Mouse (Mus musculus) left cerebral cortex, postnatal 36 days (tissue): ENCODE results near the gene Slc26a9. TPM values are rescaled to one million over a fixed set of nuclear protein-coding genes. Genes with fewer than 3 reads are reported as not detected.
A peak's percentile ranks its signal among the peaks of the same experiment; 100 is the strongest.

ENCODE experiments used
- DNase-seq, 2 experiments: peaks; one replicate each; pipeline ENCODE4 v3.0.0; 2021 to 2022; ENCODE audit warnings: low spot score in 2 of 2, mixed read lengths in 1 of 2
- intact Hi-C: fragments of 180-260 bp; cut with DNase I; formaldehyde crosslinking; loops from one replicate; pipeline ENCODE4 v1.15.1; 2025
- total RNA-seq, 2 experiments: library from RNA; stranded (reverse); gene quantifications; 2 replicates each; pipeline ENCODE4 v1.2.3; 2021

Gene Slc26a9
- total RNA-seq = under 1 TPM; 0.07 to 0.16 TPM

GRCm38 (mm10) chr1:131743868-131744464, at the start of gene Slc26a9:
Slc26a9 (plus strand) TSS chr1:131744022.
- intact Hi-C loops = no loop called here

GRCm38 (mm10) chr1:131695308-131695707, 48.5 kb upstream of the Slc26a9 start:
- DNase-seq = no peak
- intact Hi-C loops = no loop called here

More at GRCm38 (mm10) chr1:131743868-131744464, at the start of gene Slc26a9:
- no peak for DNase-seq

GRCm38 (mm10) chr1:131696325-131696724, 47.5 kb upstream of the Slc26a9 start:
- intact Hi-C loops = no loop called here
- no peak for DNase-seq

- intact Hi-C loops = no loop called here
- DNase-seq = no peak
Observed at GRCm38 (mm10) chr1:131698770-131699169, 45.1 kb upstream of the Slc26a9 start.

DNA sequence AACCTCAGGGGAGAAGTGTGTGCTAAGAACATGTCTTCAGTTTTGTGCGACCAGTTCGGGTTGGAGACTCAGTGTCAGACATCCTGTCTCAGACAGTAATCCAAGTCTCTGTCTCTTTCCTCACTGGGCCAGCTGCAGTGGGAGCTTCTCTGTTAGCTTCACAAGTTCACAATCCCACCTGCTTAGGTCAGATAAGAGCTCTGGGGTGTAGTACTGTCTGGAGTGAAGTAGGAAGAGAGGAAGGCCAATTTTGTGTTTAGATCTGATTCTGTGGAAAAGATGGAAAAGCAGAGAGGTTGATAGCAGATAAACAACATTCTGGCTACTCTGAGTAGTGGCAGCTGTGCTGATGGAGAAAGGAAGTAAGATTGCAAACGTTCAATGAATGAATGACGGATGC, 44.2 kb upstream of the Slc26a9 start:
- intact Hi-C loops = no loop called here
- no peak for DNase-seq

GRCm38 (mm10) chr1:131700447-131700846, 43.4 kb upstream of the Slc26a9 start:
- intact Hi-C loops = no loop called here
- DNase-seq = no peak

- intact Hi-C loops = no loop called here
Observed at GRCm38 (mm10) chr1:131701391-131701790, 42.4 kb upstream of the Slc26a9 start.

GRCm38 (mm10) chr1:131702094-131702766, 41.6 kb upstream of the Slc26a9 start:
- no peak for DNase-seq
- intact Hi-C loops = no loop called here

More at GRCm38 (mm10) chr1:131701391-131701790, 42.4 kb upstream of the Slc26a9 start:
- no peak for DNase-seq

DNA sequence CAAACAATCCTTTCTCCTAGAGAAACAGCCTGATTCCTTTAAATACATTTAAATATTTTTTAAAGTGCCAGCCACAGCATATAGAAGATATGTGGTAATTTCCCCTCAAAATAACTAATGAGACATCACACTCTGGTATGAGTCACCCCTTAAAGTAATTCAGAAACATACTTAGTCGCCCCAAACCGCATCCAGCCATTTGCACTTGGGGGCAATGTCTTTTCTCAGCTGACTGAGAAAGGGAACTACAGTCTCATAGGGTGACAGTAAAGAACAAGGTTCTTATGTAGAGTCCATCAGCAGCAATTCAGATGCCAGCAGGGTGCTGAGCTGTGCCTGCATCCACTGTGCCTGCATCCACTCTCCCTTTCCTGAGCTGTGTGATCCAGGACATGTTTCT, 40.3 kb upstream of the Slc26a9 start:
- intact Hi-C loops = no loop called here
- no peak for DNase-seq

GRCm38 (mm10) chr1:131708338-131708737, 35.5 kb upstream of the Slc26a9 start:
- intact Hi-C loops = no loop called here

DNA sequence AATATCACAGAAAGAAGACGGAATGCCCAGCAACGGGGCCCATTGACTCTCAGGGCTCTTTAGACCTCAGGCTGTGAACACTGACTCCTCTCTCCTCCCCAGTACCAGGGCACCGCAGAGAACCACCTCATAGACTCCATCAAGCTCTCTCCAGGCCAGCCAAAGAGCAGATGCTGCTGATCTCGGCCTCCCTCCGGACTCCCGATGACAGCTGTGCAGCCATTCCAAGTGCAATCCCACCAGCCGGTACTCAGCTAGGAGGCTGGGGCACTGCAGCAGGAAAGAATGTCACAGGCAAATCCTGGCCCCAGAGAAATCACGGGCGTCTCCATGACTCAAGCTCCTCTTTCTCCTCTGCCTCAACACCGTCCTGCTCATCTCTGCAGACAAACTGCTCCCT, 32.3 kb upstream of the Slc26a9 start:
- intact Hi-C loops = loop anchor here (5.0 to 10.0 kb wide), 2 partner anchors 136 to 263 kb away; no protein-coding TSS in a partner anchor
- DNase-seq = no peak

More at GRCm38 (mm10) chr1:131708338-131708737, 35.5 kb upstream of the Slc26a9 start:
- DNase-seq = no peak

- intact Hi-C loops = loop anchor here (1.0 to 10.0 kb wide), 3 partner anchors 53 to 262 kb away; no protein-coding TSS in a partner anchor
- DNase-seq = peak; percentile 71 to 84
Observed at GRCm38 (mm10) chr1:131712386-131712785, 31.4 kb upstream of the Slc26a9 start.

GRCm38 (mm10) chr1:131714388-131715337, 29.2 kb upstream of the Slc26a9 start:
- intact Hi-C loops = loop anchor here (5.0 to 10.0 kb wide), 2 partner anchors 133 to 260 kb away; no protein-coding TSS in a partner anchor
- DNase-seq = no peak

DNA sequence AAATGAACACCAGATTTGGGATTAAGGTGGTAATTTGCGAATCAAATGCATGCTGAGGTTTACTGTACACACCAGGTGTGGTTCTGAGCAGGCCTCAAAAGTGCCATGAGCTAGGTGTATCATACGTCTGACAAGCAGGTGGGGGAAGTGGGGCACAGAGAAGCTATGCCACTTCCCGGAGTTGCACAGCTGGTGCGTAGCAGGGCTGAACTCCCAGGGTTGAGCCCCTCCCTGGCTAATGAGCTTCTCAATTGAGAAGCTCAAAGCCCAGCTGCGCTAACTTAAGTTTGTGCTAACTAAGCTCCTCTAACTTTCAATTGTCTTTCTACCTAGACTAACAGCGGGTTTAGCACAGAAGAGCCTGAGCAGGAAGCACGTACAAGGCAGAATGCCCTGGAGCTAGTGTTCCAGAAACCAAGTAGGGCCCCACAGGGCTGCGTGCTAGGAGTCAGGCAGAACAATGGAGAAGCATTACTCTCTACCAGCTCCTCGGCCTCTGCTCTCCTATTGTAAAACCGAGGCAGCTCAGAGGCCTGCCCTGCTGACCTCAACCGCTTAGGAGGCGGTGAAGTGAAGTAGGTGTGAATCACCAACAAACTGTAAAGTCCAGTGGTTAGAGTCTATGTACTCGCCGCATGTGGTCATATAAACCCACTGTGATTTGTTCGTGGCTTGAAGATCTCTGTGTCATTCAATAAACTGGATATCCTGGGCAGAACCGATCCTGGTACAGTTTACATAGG, 24.7 kb upstream of the Slc26a9 start:
- DNase-seq = no peak
- intact Hi-C loops = loop anchor here (10.0 kb wide), 1 partner anchor 256 kb away; no protein-coding TSS in a partner anchor

GRCm38 (mm10) chr1:131721989-131722388, 21.8 kb upstream of the Slc26a9 start:
- intact Hi-C loops = no loop called here
- DNase-seq = no peak

DNA sequence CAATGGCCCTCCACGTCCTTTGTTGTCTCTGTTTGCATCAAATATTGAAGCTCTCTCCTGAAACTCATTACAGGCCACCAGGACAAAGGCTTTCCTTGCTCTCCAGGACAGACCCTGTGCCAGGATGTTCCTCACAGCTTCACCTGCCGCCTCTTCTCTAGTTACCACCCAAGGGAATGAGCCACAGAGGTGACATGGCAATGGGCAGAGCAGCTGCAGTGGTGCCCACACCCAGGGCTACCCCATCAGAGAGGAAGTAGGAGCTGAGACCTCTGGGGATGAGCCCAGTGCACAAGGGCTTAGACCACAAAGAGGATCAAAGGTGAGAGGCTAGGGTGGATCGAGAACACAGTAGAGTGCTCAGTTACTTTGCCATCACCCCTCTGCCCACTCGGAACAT, 20.3 kb upstream of the Slc26a9 start:
- DNase-seq = no peak
- intact Hi-C loops = no loop called here

DNA sequence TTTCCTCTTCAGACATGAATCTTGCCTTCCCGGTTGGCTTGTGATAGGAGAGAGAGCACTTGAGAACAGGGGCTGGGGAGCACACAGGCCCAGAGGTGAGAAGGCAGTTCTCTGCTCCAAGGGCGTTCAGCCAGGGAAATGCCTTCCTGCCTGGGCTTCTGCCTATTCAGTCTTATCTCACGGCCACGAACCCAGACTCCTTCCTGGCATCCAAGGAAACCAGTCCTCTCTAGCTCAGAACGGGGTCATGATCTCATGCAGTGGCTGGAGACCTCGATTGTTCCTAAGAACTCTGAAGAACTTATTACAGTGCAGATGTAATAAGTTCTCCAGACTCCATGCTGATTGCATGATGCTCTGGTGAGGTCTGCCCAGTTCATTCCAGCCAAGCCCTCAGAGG, 17.2 kb upstream of the Slc26a9 start:
- intact Hi-C loops = no loop called here
- no peak for DNase-seq

DNA sequence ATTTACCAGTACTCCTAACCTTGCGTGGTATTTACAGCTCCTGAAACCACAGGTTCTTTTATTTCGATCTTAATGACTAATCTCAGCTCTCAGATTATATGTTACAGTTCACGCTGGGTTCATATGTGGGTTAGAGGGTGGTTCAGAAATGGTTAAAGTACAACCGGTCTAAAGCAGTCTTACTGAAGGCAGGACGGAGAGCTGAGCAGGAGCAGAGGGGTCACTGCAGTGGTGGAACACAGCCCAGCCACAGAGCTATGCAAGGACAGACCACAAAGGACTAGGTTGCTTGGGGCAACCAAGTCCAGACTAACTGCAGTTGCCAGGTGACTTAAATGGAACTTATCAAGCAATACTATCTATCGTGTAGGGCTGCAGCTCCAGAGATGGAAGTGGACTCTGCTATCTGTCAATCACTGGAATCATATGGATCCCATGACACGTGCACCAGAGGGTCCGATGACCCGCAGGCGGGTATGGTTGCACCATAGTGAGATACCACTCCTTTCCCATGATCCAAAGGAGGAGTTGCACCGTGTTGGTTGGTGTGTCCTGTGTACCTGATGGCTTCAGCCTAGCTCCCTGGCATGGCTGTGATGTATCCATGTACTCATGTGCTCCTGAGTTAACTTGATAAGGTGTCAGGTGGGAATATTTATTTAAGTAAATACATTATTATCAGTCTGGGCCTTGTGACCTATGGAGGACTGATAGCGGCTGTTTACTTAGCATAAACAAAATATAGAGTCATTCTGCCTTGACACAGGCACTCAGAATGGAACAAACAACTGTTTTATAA, 13.0 kb upstream of the Slc26a9 start:
- intact Hi-C loops = no loop called here
- no peak for DNase-seq
